Mouse (Mus musculus) G1E (cell line): Measurements from ENCODE around the gene Trpm5. TPM values are rescaled to one million over a fixed set of nuclear protein-coding genes. Genes with fewer than 3 reads are reported as not detected.

ENCODE experiments used
- ATAC-seq: 2 replicates; pipeline ENCODE4 v1.8.0; 2016; ENCODE audit warnings: mild to moderate bottlenecking; ENCODE audit not compliant: insufficient number of reproducible peaks, poor library complexity, low FRiP score, severe bottlenecking; ENCODE audit errors: extremely low read depth
- DNase-seq: peaks from one replicate; pipeline ENCODE4 v3.0.0; 2012; ENCODE audit warnings: low spot score
- H3K27me3 ChIP-seq: 2 replicates; pipeline ENCODE4 v1.6.1; 2012; ENCODE audit warnings: mild to moderate bottlenecking, low read length, inconsistent platforms; ENCODE audit not compliant: insufficient read depth
- H3K36me3 ChIP-seq: replicated peaks from 2 replicates; pipeline ENCODE3; 2012; ENCODE audit warnings: mild to moderate bottlenecking, inconsistent platforms
- H3K4me1 ChIP-seq: 2 replicates; pipeline ENCODE4 v1.6.1; 2012; ENCODE audit warnings: low read depth, low read length, inconsistent platforms, mixed read lengths; ENCODE audit not compliant: insufficient read depth
- H3K4me3 ChIP-seq: 2 replicates; pipeline ENCODE4 v1.5.1; 2012; ENCODE audit warnings: low read depth, mild to moderate bottlenecking, inconsistent platforms, low read length, moderate library complexity, mixed read lengths
- H3K9me3 ChIP-seq: replicated peaks from 2 replicates; pipeline ENCODE4 v1.6.1; 2012; ENCODE audit warnings: inconsistent platforms
- CTCF ChIP-seq: IDR thresholded peaks from 2 replicates; pipeline ENCODE4 v1.5.1; 2012; ENCODE audit warnings: low read depth, low read length, inconsistent platforms, mixed read lengths
- GATA1 ChIP-seq: IDR thresholded peaks from 2 replicates; pipeline ENCODE4 v1.6.1; 2012; ENCODE audit warnings: borderline replicate concordance, low read length, inconsistent platforms, mixed read lengths
- GATA2 ChIP-seq: IDR thresholded peaks from 2 replicates; pipeline ENCODE4 v1.6.1; 2012; ENCODE audit warnings: low read depth, low read length, inconsistent platforms, borderline replicate concordance
- POLR2AphosphoS5 ChIP-seq: IDR thresholded peaks from 2 replicates; pipeline ENCODE4 v1.6.1; 2012; ENCODE audit warnings: low read depth, low read length, inconsistent platforms; ENCODE audit not compliant: insufficient replicate concordance
- TAL1 ChIP-seq: conservative IDR thresholded peaks from 2 replicates; pipeline ENCODE4 v1.6.1; 2012; ENCODE audit warnings: low read depth, low read length, inconsistent platforms, mixed read lengths
- polyA plus RNA-seq: library from polyadenylated mRNA; stranded (reverse); fragments of >175 nt; gene quantifications from 2 replicates; pipeline ENCODE4 v1.2.3, GENCODE M21; 2012
- total RNA-seq, 2 experiments: library from RNA; stranded (forward) in 1 of 2; stranded (reverse) in 1 of 2; fragments of 200-1000 nt in 1 of 2; fragments of >200 nt in 1 of 2; fragmentation: Nextera tagmentation in 1 of 2; gene quantifications; 2 replicates each; pipeline ENCODE4 v1.2.3; 2014 to 2017

The Trpm5 gene
- total and polyA plus RNA-seq, 3 experiments, result 0.33 TPM; not detected in 2

DNA sequence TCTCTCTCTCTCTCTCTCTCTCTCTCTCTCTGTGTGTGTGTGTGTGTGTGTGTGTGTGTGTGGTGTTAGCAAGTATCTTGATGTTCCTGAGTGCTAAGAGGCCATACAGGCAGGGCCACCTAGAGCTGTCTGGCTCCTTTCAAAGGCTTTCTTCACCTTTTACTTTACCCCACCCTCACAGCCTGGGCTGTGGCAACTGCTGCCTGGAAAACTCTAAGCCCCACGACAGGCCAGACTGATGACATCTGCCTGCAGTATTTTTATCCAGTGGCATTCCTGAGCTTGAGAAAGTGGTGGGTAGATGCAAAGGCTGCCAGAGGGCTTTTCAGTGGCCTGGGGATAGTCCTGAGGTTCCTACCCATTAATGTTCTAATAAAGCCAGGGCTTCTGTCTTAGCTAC is 18.0 kb upstream of the Trpm5 start:
- ATAC-seq (no peak), DNase-seq (no peak)
- Histone ChIP-seq H3K9me3 (no peaks in the 10 kb centered on the region), H3K4me1 (no peaks in the 10 kb centered on the region), H3K36me3 (no peaks in the 10 kb centered on the region), H3K4me3 (no peak overlapping the region), H3K27me3 (peaks cover 17% of the 10 kb centered on the region)
- TF ChIP-seq GATA1, result no peak
- no peak for TF ChIP-seq CTCF

DNA sequence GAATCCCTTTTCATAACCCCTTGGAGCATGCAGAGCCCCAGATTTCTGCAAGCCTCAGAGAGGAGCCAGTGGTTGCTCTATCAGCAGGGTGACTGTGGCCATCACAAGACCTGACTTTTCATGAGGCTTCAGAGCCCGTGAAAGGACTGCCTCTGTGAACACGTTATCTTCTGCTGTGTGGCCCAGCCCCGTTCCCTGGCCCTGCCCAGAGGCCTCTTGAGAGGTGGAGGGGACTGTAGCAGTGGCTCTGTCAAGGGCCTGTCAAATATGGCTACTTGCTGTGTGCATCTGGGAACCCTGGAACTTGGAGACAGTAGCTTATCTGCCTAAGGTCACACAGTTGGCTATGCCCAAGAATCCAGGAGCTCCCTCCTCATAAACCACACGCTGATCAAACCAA is 17.3 kb upstream of the Trpm5 start:
- ATAC-seq (no peak), DNase-seq (no peak)
- no peak for TF ChIP-seq GATA1
- no peak for TF ChIP-seq GATA2
- TF ChIP-seq CTCF, result no peak
- TF ChIP-seq TAL1, result no peak
- TF ChIP-seq POLR2AphosphoS5, result no peak
- Histone ChIP-seq H3K36me3 (no peaks in the 10 kb centered on the region), H3K4me1 (no peaks in the 10 kb centered on the region), H3K27me3 (peaks cover 17% of the 10 kb centered on the region), H3K4me3 (no peak overlapping the region), H3K9me3 (no peaks in the 10 kb centered on the region)

- no peak for TF ChIP-seq CTCF
- no peak for TF ChIP-seq GATA2
- TF ChIP-seq POLR2AphosphoS5, result no peak
- no peak for TF ChIP-seq TAL1
- TF ChIP-seq GATA1, result no peak
- Histone ChIP-seq H3K9me3 (no peaks in the 10 kb centered on the region), H3K4me3 (no peak overlapping the region), H3K27me3 (peaks cover 17% of the 10 kb centered on the region), H3K36me3 (no peaks in the 10 kb centered on the region), H3K4me1 (no peaks in the 10 kb centered on the region)
- ATAC-seq, result no peak
- DNase-seq, result no peak
These were observed 16.4 kb upstream of the Trpm5 start for GRCm38 (mm10) chr7:143110803-143111202.

DNA sequence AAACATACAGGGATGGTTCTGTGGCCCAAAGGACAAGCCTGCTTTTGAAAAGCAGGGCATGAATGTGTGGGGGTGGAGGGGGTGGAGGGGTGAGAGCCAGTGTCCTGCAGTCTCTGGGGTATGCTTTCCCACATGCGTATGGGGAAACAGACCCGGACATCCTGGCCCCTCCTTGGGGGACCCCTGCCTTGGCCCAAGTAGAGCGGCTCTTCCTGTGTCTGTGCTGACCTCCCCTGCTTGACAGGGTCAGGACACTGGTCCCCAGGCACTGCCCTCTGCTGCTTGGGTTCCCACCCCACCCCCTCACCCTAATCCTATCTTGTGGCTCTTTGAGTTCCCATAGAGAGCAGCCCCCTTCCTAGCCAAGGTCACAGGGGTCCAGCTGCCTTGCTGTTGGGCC is 15.3 kb upstream of the Trpm5 start:
- TF ChIP-seq POLR2AphosphoS5, result no peak
- no peak for TF ChIP-seq GATA1
- no peak for TF ChIP-seq GATA2
- TF ChIP-seq CTCF, result no peak
- no peak for TF ChIP-seq TAL1
- peaks cover 19% of the 10 kb centered on the region for H3K27me3 ChIP-seq

DNA sequence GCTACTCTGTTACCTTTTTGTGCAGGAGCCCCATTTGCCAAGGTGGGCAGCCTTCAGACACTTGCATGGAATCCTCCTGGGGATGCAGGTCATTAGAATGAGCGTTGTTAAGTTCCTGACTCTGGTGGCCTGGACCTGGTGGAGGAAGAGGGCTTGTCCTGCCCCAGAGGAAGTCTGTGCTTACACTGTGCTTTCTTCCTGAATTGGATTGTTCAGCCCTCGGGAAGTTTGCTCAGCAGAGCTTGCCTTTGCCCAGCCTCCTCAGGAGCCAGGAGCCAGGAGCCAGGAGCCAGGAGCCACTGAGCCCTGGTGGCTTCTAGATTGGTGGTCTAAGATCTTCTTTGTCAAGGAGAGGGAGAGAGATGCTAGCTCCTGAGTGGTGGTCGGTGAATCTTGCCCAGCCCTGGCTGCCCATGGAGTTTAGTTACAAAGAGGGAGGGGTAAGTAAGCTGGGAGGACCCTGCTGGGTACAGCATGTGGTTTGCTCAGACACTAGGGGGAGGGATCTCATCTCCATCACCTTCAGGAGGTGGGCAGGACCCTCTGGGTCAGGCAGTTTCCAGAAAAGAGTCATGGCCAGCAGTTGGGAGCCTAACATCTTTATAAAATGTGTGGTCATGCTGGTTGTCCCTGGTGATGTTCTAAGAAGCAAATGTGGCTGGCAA is 14.7 kb upstream of the Trpm5 start:
- H3K36me3 ChIP-seq, result no peaks in the 10 kb centered on the region
- H3K4me1 ChIP-seq, result no peaks in the 10 kb centered on the region
- H3K9me3 ChIP-seq, result no peaks in the 10 kb centered on the region
- ATAC-seq, result no peak
- H3K27me3 ChIP-seq, result peaks cover 19% of the 10 kb centered on the region
- TF ChIP-seq POLR2AphosphoS5 (no peak), GATA2 (no peak), CTCF (no peak), TAL1 (no peak)
- DNase-seq, result no peak
- H3K4me3 ChIP-seq, result no peak overlapping the region

More for the DNA sequence above, 15.3 kb upstream of the Trpm5 start:
- ATAC-seq (no peak), DNase-seq (no peak)
- H3K9me3 ChIP-seq, result no peaks in the 10 kb centered on the region
- H3K36me3 ChIP-seq, result no peaks in the 10 kb centered on the region
- H3K4me1 ChIP-seq, result no peaks in the 10 kb centered on the region
- no peak overlapping the region for H3K4me3 ChIP-seq

- TF ChIP-seq TAL1 (no peak), GATA2 (no peak), GATA1 (no peak), CTCF (no peak), POLR2AphosphoS5 (no peak)
- H3K27me3 ChIP-seq, result peaks cover 19% of the 10 kb centered on the region
- ATAC-seq, result no peak
These were observed 13.8 kb upstream of the Trpm5 start for GRCm38 (mm10) chr7:143108200-143108599.

More at GRCm38 (mm10) chr7:143108200-143108599, 13.8 kb upstream of the Trpm5 start:
- DNase-seq, result no peak
- H3K9me3 ChIP-seq, result no peaks in the 10 kb centered on the region
- H3K4me3 ChIP-seq, result no peak overlapping the region
- H3K36me3 ChIP-seq, result no peaks in the 10 kb centered on the region
- H3K4me1 ChIP-seq, result no peaks in the 10 kb centered on the region
